ENCODE assay signal across 11 mouse cellular contexts in the genomic region with DNA sequence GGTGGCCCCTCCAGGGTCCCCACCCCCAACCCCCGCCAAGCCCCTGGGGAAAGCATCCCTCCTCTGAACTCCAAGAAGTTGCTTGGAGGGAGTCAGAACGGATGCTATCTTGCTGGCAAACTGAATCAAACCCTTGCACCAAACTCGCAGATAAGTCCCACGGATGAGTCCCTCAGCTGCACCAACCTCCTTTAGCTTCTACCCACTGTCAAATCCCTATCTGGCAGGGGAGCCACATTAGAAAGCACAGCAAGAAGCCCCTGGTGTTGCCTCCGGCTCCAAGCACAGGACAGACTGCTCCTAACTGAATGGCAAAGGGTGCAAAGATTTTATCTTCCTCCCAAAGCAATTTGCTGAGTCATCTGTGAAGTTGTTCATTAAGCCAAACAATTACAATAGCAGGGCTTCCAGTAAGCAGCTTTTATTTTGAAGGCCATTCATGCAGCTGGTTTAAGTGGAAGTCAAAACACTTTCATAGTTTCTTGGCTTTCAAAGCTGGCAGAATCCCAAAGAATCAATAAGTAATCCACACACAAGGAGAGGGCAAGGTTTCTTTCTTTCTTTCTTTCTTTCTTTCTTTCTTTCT. TPM values are rescaled to one million over a fixed set of nuclear protein-coding genes. Genes with fewer than 3 reads are reported as not detected.
A peak's percentile ranks its signal among the peaks of the same experiment; 100 is the strongest.
DNase-seq lines count a peak whose midpoint lies in the region; ATAC-seq and TF ChIP-seq lines count a peak whose summit lies in the region.
"Had no signal": no experiment of that assay in that cellular context is flagged by ENCODE, and none has a peak within 500 bp of the region (broad histone marks: within the 10 kb centered on the region; RNA-seq: fewer than 3 reads in every experiment).

No protein-coding gene starts in this region.

- no peak for TF ChIP-seq RAD21 in MEL (IDR thresholded peaks at IDR 0.05; ENCODE audit: low read depth, low read length)

- 42% methylated on average over 5 of the region's 5 CpGs for WGBS in kidney, adult 2 months
- WGBS in kidney, embryonic 15.5 days, result 48% methylated on average over 5 of the region's 5 CpGs
- 37% methylated on average over 5 of the region's 5 CpGs for WGBS in lung, embryonic 16.5 days

- H3K4me1 ChIP-seq in kidney, adult 2 months (ENCODE audit: control insufficient read depth, insufficient read depth, low read length), result peaks cover 11% of the 10 kb centered on the region
- H3K4me1 ChIP-seq in kidney, embryonic 15.5 days, result peaks cover 17% of the 10 kb centered on the region
- peaks cover 0 to 6% of the 10 kb centered on the region in 2 experiments; a peak in 3 of 4 replicates for H3K4me1 ChIP-seq in MEL (ENCODE audit: control insufficient read depth in 1 of 2, insufficient read depth in 2 of 2, low read length in 2 of 2)
- peaks cover 14% of the 10 kb centered on the region for H3K4me1 ChIP-seq in lung, embryonic 16.5 days (replicated peaks; ENCODE audit: control insufficient read depth, insufficient read depth, low read length)

- no peak overlapping the region for H3K4me2 ChIP-seq in kidney, embryonic 15.5 days
- no peak overlapping the region for H3K4me2 ChIP-seq in lung, embryonic 16.5 days (ENCODE audit: low read depth, low read length)

- no peak for TF ChIP-seq CTCF in kidney, adult 2 months (conservative IDR thresholded peaks at IDR 0.05; ENCODE audit: insufficient read depth, insufficient read length, low read depth, low read length)
- TF ChIP-seq CTCF in MEL (IDR thresholded peaks at IDR 0.05 in 2 of 3, conservative IDR thresholded peaks at IDR 0.05 in 1 of 3; ENCODE audit: control insufficient read depth in 1 of 3, insufficient read depth in 1 of 3, low read depth in 2 of 3, low read length in 3 of 3, poor library complexity in 1 of 3, severe bottlenecking in 1 of 3), result no peak

- no peak overlapping the region for H3K4me3 ChIP-seq in kidney, adult 2 months (ENCODE audit: insufficient read depth, low read depth, low read length)
- no peak overlapping the region for H3K4me3 ChIP-seq in kidney, embryonic 15.5 days (replicated peaks)
- no peak overlapping the region for H3K4me3 ChIP-seq in MEL (ENCODE audit: control insufficient read depth in 1 of 2, insufficient read depth in 1 of 2, low read depth in 2 of 2, low read length in 2 of 2)
- no peak overlapping the region for H3K4me3 ChIP-seq in lung, embryonic 16.5 days (ENCODE audit: low read length)

- ATAC-seq in kidney, embryonic 15.5 days (replicated peaks; ENCODE audit: low FRiP score), result no peak; the same call in 1 of the 2 replicates
- ATAC-seq in lung, embryonic 16.5 days (ENCODE audit: low read depth), result peak; percentile 68; the same call in 1 of the 2 replicates

- no peaks in the 10 kb centered on the region for H3K9me3 ChIP-seq in kidney, embryonic 15.5 days (replicated peaks)
- H3K9me3 ChIP-seq in MEL (replicated peaks; ENCODE audit: insufficient read depth, low read length), result no peaks in the 10 kb centered on the region
- H3K9me3 ChIP-seq in lung, embryonic 16.5 days (ENCODE audit: control insufficient read depth, low read length), result no peaks in the 10 kb centered on the region
- H3K9me3 ChIP-seq: limb, embryonic 13.5 days had no signal

- peak; percentile 88 for DNase-seq in kidney, adult 2 months
- DNase-seq in MEL (ENCODE audit: low read depth, low spot score), result peak; percentile 65
- DNase-seq in brain, adult 2 months (ENCODE audit: low read depth, low spot score), result peak; percentile 10
- DNase-seq in cerebellum, adult 8-10 months, result no peak
- no peak for DNase-seq in right cerebral cortex, postnatal 14 days
- DNase-seq: right cerebral cortex, postnatal 25 days had no signal

- H3K36me3 ChIP-seq in kidney, adult 2 months (ENCODE audit: control insufficient read depth, insufficient read depth, low read length), result no peaks in the 10 kb centered on the region
- no peaks in the 10 kb centered on the region for H3K36me3 ChIP-seq in kidney, embryonic 15.5 days
- H3K36me3 ChIP-seq in MEL (ENCODE audit: control insufficient read depth in 1 of 2, insufficient read depth in 2 of 2, low read length in 2 of 2), result peaks cover 0 to 8% of the 10 kb centered on the region in 2 experiments; a peak in 2 of 4 replicates
- no peaks in the 10 kb centered on the region for H3K36me3 ChIP-seq in lung, embryonic 16.5 days (ENCODE audit: control insufficient read depth, insufficient read depth, low read length)
- H3K36me3 ChIP-seq: limb, embryonic 13.5 days had no signal

- no peak for TF ChIP-seq POLR2A in kidney, adult 2 months (IDR thresholded peaks at IDR 0.05; ENCODE audit: low read depth, low read length)
- no peak for TF ChIP-seq POLR2A in MEL (IDR thresholded peaks at IDR 0.05; ENCODE audit: control insufficient read depth in 1 of 2, insufficient read depth in 1 of 2, low read depth in 1 of 2, low read length in 2 of 2, poor library complexity in 1 of 2)

- H3K27ac ChIP-seq in kidney, adult 2 months (ENCODE audit: insufficient read depth, low read depth, low read length), result no peak overlapping the region
- H3K27ac ChIP-seq in kidney, embryonic 15.5 days, result no peak overlapping the region
- no peak overlapping the region for H3K27ac ChIP-seq in MEL (ENCODE audit: control insufficient read depth, low read depth, low read length)
- H3K27ac ChIP-seq in lung, embryonic 16.5 days (ENCODE audit: low read length), result no peak overlapping the region
- H3K27ac ChIP-seq: limb, embryonic 13.5 days had no signal

- peak in 1 of 2 experiments; percentile 51; a peak in 1 of 4 replicates for TF ChIP-seq EP300 in MEL (IDR thresholded peaks at IDR 0.05; ENCODE audit: low read depth in 1 of 2, low read length in 2 of 2)

- no peaks in the 10 kb centered on the region for H3K27me3 ChIP-seq in kidney, adult 2 months (replicated peaks; ENCODE audit: control insufficient read depth, insufficient read depth, low read length)
- H3K27me3 ChIP-seq in kidney, embryonic 15.5 days, result peaks cover 12% of the 10 kb centered on the region
- no peaks in the 10 kb centered on the region for H3K27me3 ChIP-seq in MEL (ENCODE audit: control insufficient read depth in 1 of 2, insufficient read depth in 2 of 2, low read length in 2 of 2)
- H3K27me3 ChIP-seq in lung, embryonic 16.5 days (ENCODE audit: control insufficient read depth, insufficient read depth, low read depth, low read length), result peaks cover 6% of the 10 kb centered on the region; the same call in 1 of the 2 replicates

- no peaks in the 10 kb centered on the region for H3K79me2 ChIP-seq in MEL (ENCODE audit: control insufficient read depth, insufficient read depth, low read length, poor library complexity)

- no peak overlapping the region for H3K9ac ChIP-seq in kidney, embryonic 15.5 days
- H3K9ac ChIP-seq in MEL (ENCODE audit: control insufficient read depth, low read depth, low read length, poor library complexity, severe bottlenecking), result 0 out of 2 replicates have a peak overlapping the region, but pooled peaks have one; percentile 14
- H3K9ac ChIP-seq in lung, embryonic 16.5 days (ENCODE audit: low read length), result no peak overlapping the region

TF ChIP-seq in MEL, 35 proteins besides CTCF, POLR2A, EP300 and RAD21 (continues in another document):
- TF ChIP-seq USF1 (IDR thresholded peaks at IDR 0.05; ENCODE audit: low read depth, low read length) (no peak), CHD1 (IDR thresholded peaks at IDR 0.05; ENCODE audit: low read depth, low read length) (no peak), MYB (IDR thresholded peaks at IDR 0.05; ENCODE audit: low read depth, low read length) (no peak), BHLHE40 (IDR thresholded peaks at IDR 0.05; ENCODE audit: borderline replicate concordance, low read depth, low read length) (no peak), JUND (IDR thresholded peaks at IDR 0.05; ENCODE audit: low read depth, low read length) (no peak), MAFK (IDR thresholded peaks at IDR 0.05; ENCODE audit: borderline replicate concordance, low read depth, low read length) (peak; percentile 70; the same call in 1 of the 2 replicates), POLR2AphosphoS2 (IDR thresholded peaks at IDR 0.05; ENCODE audit: low read length) (no peak)

RNA-seq across cellular contexts. Expression of gene Cxcl5, which starts 1.0 kb away (rescaled TPM):
- 0.05 TPM in 1 of 2 replicates, not detected in the other for polyA plus RNA-seq in kidney, adult 2 months (2012; rRNA removed)
- polyA plus RNA-seq in kidney, embryonic 15.5 days (2015; fragmentation: Nextera tagmentation; extraction: Ambion mirVana), result not detected in 2 replicates
- total RNA-seq in MEL (2012; rRNA removed), result not detected in 2 replicates
- not detected for polyA plus RNA-seq in MEL (2012; ENCODE audit: insufficient read depth in 1 of 2, insufficient read length in 2 of 2, low read depth in 1 of 2, low replicate concordance in 2 of 2, missing spikeins in 1 of 2)
- polyA plus RNA-seq in lung, embryonic 16.5 days (2015; fragmentation: Nextera tagmentation; extraction: Ambion mirVana), result not detected in 2 replicates
- total RNA-seq: monocyte, adult 5-6 weeks had no signal

RNA-seq across cellular contexts. Expression of gene Ppbp, which starts 10.2 kb away (rescaled TPM):
- polyA plus RNA-seq in kidney, adult 2 months (2012; rRNA removed), result 1.2 and 1.5 TPM in 2 replicates
- polyA plus RNA-seq in kidney, embryonic 15.5 days (2015; fragmentation: Nextera tagmentation; extraction: Ambion mirVana), result 1.8 and 3.0 TPM in 2 replicates
- 0.12 TPM in 1 of 2 replicates, not detected in the other for total RNA-seq in MEL (2012; rRNA removed)
- polyA plus RNA-seq in MEL (2012; ENCODE audit: insufficient read depth in 1 of 2, insufficient read length in 2 of 2, low read depth in 1 of 2, low replicate concordance in 2 of 2, missing spikeins in 1 of 2), result not detected
- 6.0 and 6.5 TPM in 2 replicates for polyA plus RNA-seq in lung, embryonic 16.5 days (2015; fragmentation: Nextera tagmentation; extraction: Ambion mirVana)

RNA-seq across cellular contexts. Expression of gene Pf4, which starts 14.1 kb away (rescaled TPM):
- polyA plus RNA-seq in kidney, adult 2 months (2012; rRNA removed), result 8.3 and 9.8 TPM in 2 replicates
- 37.4 and 38.0 TPM in 2 replicates for polyA plus RNA-seq in kidney, embryonic 15.5 days (2015; fragmentation: Nextera tagmentation; extraction: Ambion mirVana)
- total RNA-seq in MEL (2012; rRNA removed), result 253 and 283 TPM in 2 replicates
- 100 to 1,000 TPM in 1 of 2 experiments, not detected in 1; 393 TPM for polyA plus RNA-seq in MEL (2012; ENCODE audit: insufficient read depth in 1 of 2, insufficient read length in 2 of 2, low read depth in 1 of 2, low replicate concordance in 2 of 2, missing spikeins in 1 of 2)
- polyA plus RNA-seq in lung, embryonic 16.5 days (2015; fragmentation: Nextera tagmentation; extraction: Ambion mirVana), result 72.7 and 86.3 TPM in 2 replicates

RNA-seq across cellular contexts. Expression of gene Cxcl3, which starts 27.8 kb away (rescaled TPM):
- polyA plus RNA-seq in kidney, adult 2 months (2012; rRNA removed), result 0.12 TPM in 1 of 2 replicates, not detected in the other
- polyA plus RNA-seq in kidney, embryonic 15.5 days (2015; fragmentation: Nextera tagmentation; extraction: Ambion mirVana), result not detected in 2 replicates
- total RNA-seq in MEL (2012; rRNA removed), result not detected in 2 replicates
- polyA plus RNA-seq in MEL (2012; ENCODE audit: insufficient read depth in 1 of 2, insufficient read length in 2 of 2, low read depth in 1 of 2, low replicate concordance in 2 of 2, missing spikeins in 1 of 2), result not detected
- not detected in 2 replicates for polyA plus RNA-seq in lung, embryonic 16.5 days (2015; fragmentation: Nextera tagmentation; extraction: Ambion mirVana)
- total RNA-seq: monocyte, adult 5-6 weeks had no signal

RNA-seq across cellular contexts. Expression of gene Cxcl15, which starts 36.2 kb away (rescaled TPM):
- not detected in 2 replicates for polyA plus RNA-seq in kidney, adult 2 months (2012; rRNA removed)
- 0.06 and 0.08 TPM in 2 replicates for polyA plus RNA-seq in kidney, embryonic 15.5 days (2015; fragmentation: Nextera tagmentation; extraction: Ambion mirVana)
- total RNA-seq in MEL (2012; rRNA removed), result not detected in 2 replicates
- not detected for polyA plus RNA-seq in MEL (2012; ENCODE audit: insufficient read depth in 1 of 2, insufficient read length in 2 of 2, low read depth in 1 of 2, low replicate concordance in 2 of 2, missing spikeins in 1 of 2)
- polyA plus RNA-seq in lung, embryonic 16.5 days (2015; fragmentation: Nextera tagmentation; extraction: Ambion mirVana), result 25.4 and 40.0 TPM in 2 replicates
- total RNA-seq: monocyte, adult 5-6 weeks had no signal
- polyA plus RNA-seq: forebrain, embryonic 16.5 days had no signal

Comparison
In these comparisons a context has a peak if more than half of its experiments do, and no peak if none do; other contexts are left out.
1. DNase-seq: peak in kidney, adult 2 months (single experiment), MEL (single experiment) and brain, adult 2 months (single experiment); none in cerebellum, adult 8-10 months (single experiment) and right cerebral cortex, postnatal 14 days (single experiment).